Mouse (Mus musculus) forebrain, postnatal 0 days (tissue): ENCODE measurements around the gene Mad2l2. TPM values are rescaled to one million over a fixed set of nuclear protein-coding genes. Genes with fewer than 3 reads are reported as not detected.
"Not testable (repeated sequence)": the region's sequence is repeated elsewhere in the genome, so short reads cannot be mapped to it uniquely, and the experiment has no call there.

Source experiments
- ATAC-seq: fragments of 200-750 bp; cut with Nextera tagmentation; 2 replicates; pipeline ENCODE4 v1.8.0; 2017; ENCODE audit warnings: mild to moderate bottlenecking, moderate library complexity
- DNase-seq: peaks from one replicate; pipeline ENCODE4 v3.0.0-alpha.2; 2015
- H3K27ac ChIP-seq: fragments of 300-500 bp; sonication (generic); 2 replicates; pipeline ENCODE4 v1.5.1; 2014; ENCODE audit warnings: low read depth, mild to moderate bottlenecking, antibody characterized with exemption, low read length, moderate library complexity, mixed read lengths
- H3K27me3 ChIP-seq: fragments of 300-500 bp; sonication (generic); 2 replicates; pipeline ENCODE4 v1.6.1; 2014; ENCODE audit warnings: mild to moderate bottlenecking, low read length, mixed read lengths; ENCODE audit not compliant: insufficient read depth
- H3K36me3 ChIP-seq: fragments of 300-500 bp; sonication (generic); 2 replicates; pipeline ENCODE4 v1.6.1; 2014; ENCODE audit warnings: mild to moderate bottlenecking, moderate library complexity; ENCODE audit not compliant: insufficient read depth
- H3K4me1 ChIP-seq: fragments of 300-500 bp; sonication (generic); 2 replicates; pipeline ENCODE4 v1.6.1; 2014; ENCODE audit warnings: antibody characterized with exemption; ENCODE audit not compliant: insufficient read depth
- H3K4me2 ChIP-seq: fragments of 300-500 bp; sonication (generic); 2 replicates; pipeline ENCODE4 v1.6.1; 2014; ENCODE audit warnings: low read depth, mild to moderate bottlenecking, moderate library complexity
- H3K4me3 ChIP-seq: fragments of 300-500 bp; sonication (generic); 2 replicates; pipeline ENCODE4 v1.5.1; 2014; ENCODE audit warnings: low read depth, low read length, mixed read lengths
- H3K9ac ChIP-seq: fragments of 300-500 bp; sonication (generic); 2 replicates; pipeline ENCODE4 v1.6.1; 2014; ENCODE audit warnings: mild to moderate bottlenecking
- H3K9me3 ChIP-seq: fragments of 300-500 bp; sonication (generic); 2 replicates; pipeline ENCODE4 v1.6.1; 2016; ENCODE audit warnings: low read length
- CTCF ChIP-seq: sonication (generic); IDR thresholded peaks from 2 replicates; pipeline ENCODE4 v1.5.1; 2016; ENCODE audit warnings: antibody characterized with exemption, control low read depth, low read depth
- WGBS: fragments of 180-500 bp; shearing (Covaris S2); extraction: QIAGEN DNeasy Blood & Tissue Kit; methylation state at CpG from one replicate; pipeline ENCODE4 v1.1.7; 2014; 5-methylcytosine and 5-hydroxymethylcytosine counted together
- polyA plus RNA-seq: library from polyadenylated mRNA; unstranded; fragments of >200 nt; fragmentation: Nextera tagmentation; extraction: Ambion mirVana; gene quantifications from 2 replicates; pipeline ENCODE4 v1.2.1, GENCODE M21; 2015
- total RNA-seq: library from RNA; depleted of rRNA; stranded (reverse); fragments of >200 nt; gene quantifications from 2 replicates; pipeline ENCODE4 v1.2.3, GENCODE M21; 2014

The Mad2l2 gene
- total and polyA plus RNA-seq, 2 experiments from 2014 or later: 45.7 to 104 TPM

GRCm38 (mm10) chr4:148168287-148168686, 38.1 kb downstream of the Mad2l2 start:
- H3K4me1 ChIP-seq: 0 out of 2 replicates have a peak, but pooled peaks cover 4% of the 10 kb centered on the region
- no peak overlapping the region for H3K9ac ChIP-seq
- no peak for ATAC-seq
- TF ChIP-seq CTCF: peak; percentile 80
- no peak overlapping the region for H3K4me3 ChIP-seq
- 25% methylated on average over 7 of the region's 7 CpGs for WGBS
- H3K27me3 ChIP-seq: peaks cover 46% of the 10 kb centered on the region
- no peak overlapping the region for H3K27ac ChIP-seq
- no peak overlapping the region for H3K4me2 ChIP-seq
- no peaks in the 10 kb centered on the region for H3K36me3 ChIP-seq
- peak; percentile 80 for DNase-seq
- H3K9me3 ChIP-seq: no peaks in the 10 kb centered on the region

DNA sequence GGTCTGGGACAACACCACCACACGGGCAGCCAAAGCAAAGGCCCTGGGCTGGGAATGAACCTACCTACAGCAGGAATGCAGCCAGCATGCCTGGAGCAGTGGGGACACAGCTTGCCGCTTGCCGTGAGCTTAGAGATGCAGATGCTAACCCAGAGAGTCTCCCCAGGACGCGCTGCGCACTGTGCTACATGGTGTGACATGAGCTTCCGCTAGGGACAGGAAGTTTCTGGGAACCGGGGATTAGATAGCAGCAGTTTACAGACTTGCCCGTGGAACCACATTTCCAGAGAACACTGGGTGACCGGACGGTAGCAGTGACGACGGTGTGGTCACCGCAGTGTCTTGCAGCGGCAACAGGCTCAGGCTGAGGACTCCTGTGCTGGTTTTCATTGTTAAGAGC, 39.4 kb downstream of the Mad2l2 start:
- H3K27me3 ChIP-seq: peaks cover 35% of the 10 kb centered on the region
- H3K9ac ChIP-seq: no peak overlapping the region
- no peak for TF ChIP-seq CTCF
- H3K4me1 ChIP-seq: no peaks in the 10 kb centered on the region
- no peak overlapping the region for H3K4me3 ChIP-seq
- 21% methylated on average over 15 of the region's 15 CpGs for WGBS
- no peak overlapping the region for H3K27ac ChIP-seq
- H3K36me3 ChIP-seq: no peaks in the 10 kb centered on the region
- no peak for DNase-seq
- H3K9me3 ChIP-seq: no peaks in the 10 kb centered on the region
- no peak for ATAC-seq
- no peak overlapping the region for H3K4me2 ChIP-seq

DNA sequence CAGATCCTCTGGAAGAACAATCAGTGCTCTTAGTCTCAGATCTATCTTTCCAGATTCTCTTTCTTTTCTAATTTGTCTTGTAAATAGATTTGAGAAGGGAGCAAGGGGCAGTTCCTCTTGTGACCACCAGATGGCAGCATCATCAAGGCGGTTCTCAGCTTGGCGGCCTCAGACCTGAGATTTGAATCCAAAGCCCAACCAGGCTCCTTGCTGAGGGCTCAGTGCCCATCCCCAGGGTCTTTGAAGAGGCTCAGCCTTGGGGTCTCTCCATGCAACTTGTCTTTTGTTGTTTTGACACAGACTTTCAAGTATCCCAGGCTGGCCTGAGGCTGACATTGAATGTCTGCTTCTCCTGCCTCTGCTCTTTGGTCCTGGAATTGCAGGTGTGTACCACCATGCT, 40.7 kb downstream of the Mad2l2 start:
- H3K4me3 ChIP-seq: no peak overlapping the region
- H3K4me1 ChIP-seq: no peaks in the 10 kb centered on the region
- no peak overlapping the region for H3K9ac ChIP-seq
- DNase-seq (peak; percentile 85), ATAC-seq (no peak)
- 2% methylated on average over 2 of the region's 2 CpGs for WGBS
- peaks cover 22% of the 10 kb centered on the region for H3K27me3 ChIP-seq
- H3K36me3 ChIP-seq: no peaks in the 10 kb centered on the region
- H3K4me2 ChIP-seq: no peak overlapping the region
- no peak overlapping the region for H3K27ac ChIP-seq
- no peaks in the 10 kb centered on the region for H3K9me3 ChIP-seq
- TF ChIP-seq CTCF: peak; percentile 98

DNA sequence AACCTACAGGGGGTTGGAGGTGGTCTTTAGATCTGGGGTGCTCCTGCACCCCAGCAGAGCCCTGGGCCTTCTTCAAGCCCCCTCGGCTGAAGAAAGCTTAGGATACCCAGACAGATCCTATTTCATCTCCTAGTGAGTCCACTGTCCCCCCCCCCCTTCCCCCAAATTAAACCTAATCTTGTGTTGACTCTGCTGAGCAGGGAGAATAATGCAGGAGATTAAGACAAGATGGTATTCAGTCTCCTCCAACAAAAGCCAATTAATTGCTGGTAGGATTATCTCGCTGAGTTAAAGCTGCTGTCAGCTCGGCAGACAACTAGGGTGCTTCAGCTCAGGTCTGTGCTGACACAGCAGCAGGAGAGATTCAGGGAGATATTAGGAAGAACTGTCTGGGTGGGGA, 41.1 kb downstream of the Mad2l2 start:
- ATAC-seq: no peak
- no peak overlapping the region for H3K27ac ChIP-seq
- H3K36me3 ChIP-seq: no peaks in the 10 kb centered on the region
- 12% methylated on average over 3 of the region's 3 CpGs for WGBS
- no peaks in the 10 kb centered on the region for H3K4me1 ChIP-seq
- peaks cover 18% of the 10 kb centered on the region for H3K27me3 ChIP-seq
- no peaks in the 10 kb centered on the region for H3K9me3 ChIP-seq
- no peak overlapping the region for H3K4me3 ChIP-seq
- H3K9ac ChIP-seq: no peak overlapping the region
- no peak for TF ChIP-seq CTCF
- DNase-seq: no peak
- no peak overlapping the region for H3K4me2 ChIP-seq

- peak overlapping the region; percentile 55 for H3K9ac ChIP-seq
- H3K36me3 ChIP-seq: no peaks in the 10 kb centered on the region
- H3K4me2 ChIP-seq: peak overlapping the region; percentile 61
- under 1% methylated on average over 30 of the region's 30 CpGs for WGBS
- no peaks in the 10 kb centered on the region for H3K9me3 ChIP-seq
- H3K27ac ChIP-seq: peak overlapping the region; percentile 55; the same call in 1 of the 2 replicates
- DNase-seq (peak; percentile 65), ATAC-seq (peak; percentile 53)
- H3K4me1 ChIP-seq: no peaks in the 10 kb centered on the region
- H3K27me3 ChIP-seq: peaks cover 15% of the 10 kb centered on the region
- TF ChIP-seq CTCF: no peak
- H3K4me3 ChIP-seq: peak overlapping the region; percentile 37
Observed at GRCm38 (mm10) chr4:148173811-148174494, 43.8 kb downstream of the Mad2l2 start.

DNA sequence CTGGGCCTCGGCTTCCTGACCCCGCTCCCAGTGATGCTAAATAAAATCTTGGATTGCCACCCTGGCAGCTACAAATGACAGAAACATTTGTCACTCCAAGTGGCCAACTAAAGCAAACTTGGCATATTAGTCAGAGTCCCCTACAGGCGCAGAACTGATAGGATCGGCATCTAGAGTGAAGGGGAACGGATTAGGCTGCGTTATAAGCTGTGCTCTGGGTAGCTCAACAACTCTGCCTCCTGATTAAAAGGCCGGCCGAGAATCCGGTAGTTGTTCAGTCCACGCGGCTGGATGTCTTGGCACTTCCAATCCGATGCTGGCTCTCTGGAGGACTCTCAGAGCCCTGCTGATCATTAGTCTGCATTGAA, 44.3 kb downstream of the Mad2l2 start:
- DNase-seq (peak; percentile 52), ATAC-seq (peak; percentile 27; the same call in 1 of the 2 replicates)
- Histone ChIP-seq H3K4me1 (no peaks in the 10 kb centered on the region), H3K36me3 (no peaks in the 10 kb centered on the region), H3K4me3 (peak overlapping the region; percentile 37), H3K27ac (no peak overlapping the region), H3K9ac (peak overlapping the region; percentile 55), H3K9me3 (no peaks in the 10 kb centered on the region), H3K27me3 (peaks cover 15% of the 10 kb centered on the region), H3K4me2 (peak overlapping the region; percentile 61)
- WGBS: 5% methylated on average over 12 of the region's 12 CpGs
- TF ChIP-seq CTCF: peak; percentile 34

- not testable (repeated sequence) for H3K27me3 ChIP-seq, H3K4me1 ChIP-seq, H3K9me3 ChIP-seq, H3K4me3 ChIP-seq, DNase-seq, H3K4me2 ChIP-seq, ATAC-seq, H3K9ac ChIP-seq, H3K27ac ChIP-seq, H3K36me3 ChIP-seq
- 77% methylated on average over 5 of the region's 6 CpGs for WGBS
Observed at GRCm38 (mm10) chr4:148176603-148177002, 46.4 kb downstream of the Mad2l2 start.
